Mouse (Mus musculus): Measurements from ENCODE around the gene Dhx33.

DNA sequence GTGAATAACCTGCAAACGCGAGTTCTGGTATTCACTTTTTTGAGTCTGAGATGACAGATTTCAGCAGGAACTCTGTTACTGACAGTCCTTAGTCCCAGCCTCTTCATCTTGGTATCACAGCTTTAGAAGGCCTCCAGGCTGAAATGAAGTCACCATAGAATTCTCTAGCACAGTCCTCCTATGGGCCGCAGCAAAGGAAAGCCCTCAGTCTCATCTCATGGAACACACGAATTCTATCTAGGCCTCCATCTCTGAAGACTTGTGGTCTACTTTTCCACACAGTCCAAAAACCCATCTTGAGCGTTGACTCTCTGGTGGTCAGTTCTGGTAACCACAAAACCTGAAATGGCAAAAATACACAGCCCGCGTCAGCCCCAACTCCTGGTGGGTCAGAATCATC is 27.8 kb upstream of the Dhx33 start:
- no peak for TF ChIP-seq CTCF (IDR thresholded peaks at IDR 0.05; ENCODE audit: low read depth)
- TF ChIP-seq EP300 (optimal IDR thresholded peaks at IDR 0.05) = no peak

Measured in stomach, postnatal 0 days (tissue).